Mouse (Mus musculus) adrenal gland, adult (tissue): Measurements from ENCODE around the gene Prr19.

ENCODE experiments used
- DNase-seq, 2 experiments: peaks; one replicate each; pipeline ENCODE4 v3.0.0; 2022 to 2023; ENCODE audit warnings: low spot score in 1 of 2; ENCODE audit not compliant: inconsistent age in 2 of 2

Prr19 gene

DNA sequence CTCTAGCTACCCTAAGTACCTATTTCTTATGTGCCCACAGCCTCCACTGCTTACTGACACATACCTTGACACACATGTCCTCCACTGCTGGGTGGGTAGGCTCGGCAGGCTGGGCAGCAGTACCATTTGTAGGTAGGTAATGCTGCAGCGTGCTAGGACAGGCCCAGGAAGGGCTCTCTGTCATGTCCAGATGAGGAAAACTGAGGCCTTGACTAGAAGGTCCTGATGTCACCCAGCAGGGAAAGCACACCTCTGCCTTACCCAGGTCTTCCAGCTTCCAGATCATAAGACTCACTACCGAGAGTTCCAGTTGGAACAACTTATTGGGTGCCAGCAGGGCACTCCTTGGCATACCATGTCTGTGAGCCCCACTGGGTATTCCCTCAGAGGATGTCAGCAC, 26.2 kb upstream of the Prr19 start:
- DNase-seq = peak in 1 of 2 experiments; percentile 29

DNA sequence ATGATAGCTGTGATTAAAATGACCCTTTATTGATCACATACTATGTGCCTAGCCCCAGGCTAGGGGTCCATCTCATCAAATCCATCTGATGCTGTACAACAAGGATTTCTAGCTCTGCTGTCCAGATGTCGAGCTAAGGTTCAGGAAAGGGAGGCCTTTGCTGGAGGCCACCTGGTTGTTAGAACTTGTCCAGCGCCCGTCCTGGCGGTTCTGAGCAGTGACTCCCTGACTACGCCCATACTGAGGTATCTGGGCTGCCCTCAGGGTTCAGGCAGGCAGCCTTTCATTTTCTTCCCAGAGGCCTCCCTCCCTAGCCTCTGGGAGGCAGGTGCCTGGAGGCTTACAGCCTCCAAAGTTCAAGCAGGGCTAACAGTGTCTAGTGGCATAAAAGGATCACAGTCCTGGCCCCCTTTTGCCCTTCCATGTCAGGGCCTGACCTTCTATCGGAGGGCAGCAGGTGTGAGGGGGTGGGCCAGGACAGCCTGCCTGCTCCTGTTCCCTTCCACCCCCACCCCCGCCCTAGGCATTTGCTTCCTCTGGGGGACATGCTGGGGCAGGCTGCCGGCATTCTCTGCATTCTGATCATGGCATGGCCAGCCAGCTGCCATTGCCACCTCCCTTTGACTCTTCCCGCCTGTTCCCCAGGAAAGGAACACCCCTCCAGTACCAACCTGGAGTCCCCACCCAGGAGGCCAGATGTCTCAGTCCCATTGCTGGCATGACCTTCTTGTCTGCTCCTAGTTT, 25.5 kb upstream of the Prr19 start:
- DNase-seq = peak in 1 of 2 experiments; percentile 27

DNA sequence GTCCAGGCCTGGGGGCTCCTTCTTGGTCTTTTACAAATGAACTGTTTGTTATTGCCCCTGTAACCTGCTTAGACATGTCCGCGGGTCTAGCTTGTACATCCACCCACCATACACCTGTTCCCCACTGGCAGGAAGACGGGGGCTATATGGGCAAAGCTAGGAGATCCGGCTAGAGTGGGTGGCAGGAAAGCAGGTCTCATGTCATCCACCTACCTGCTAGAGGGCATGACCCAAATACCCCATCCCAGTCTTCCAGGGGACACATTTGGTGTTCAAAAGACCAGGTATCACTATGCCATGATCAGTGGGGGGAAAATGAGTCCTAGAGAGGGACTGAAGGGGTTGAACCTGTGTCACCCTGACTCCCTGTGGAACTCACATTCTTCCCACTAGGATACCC, 23.8 kb upstream of the Prr19 start:
- no peak for DNase-seq

DNA sequence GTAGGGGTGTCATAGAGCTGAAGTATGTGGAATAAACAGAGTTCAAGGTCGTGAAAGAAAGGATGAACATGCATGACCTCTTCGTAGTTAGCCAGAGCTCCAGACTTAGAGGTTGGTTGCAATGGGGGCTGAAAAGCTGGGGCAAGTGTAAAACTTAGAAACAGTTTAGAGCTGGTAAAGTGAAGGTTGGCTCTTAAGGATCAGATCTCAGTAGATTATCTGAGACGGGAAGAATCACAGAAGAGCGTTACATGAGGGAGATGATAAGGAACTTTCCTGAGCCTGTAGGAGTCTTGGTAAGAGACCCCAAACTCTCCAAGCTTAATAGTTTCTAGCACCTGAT, 23.2 kb upstream of the Prr19 start:
- no peak for DNase-seq

DNA sequence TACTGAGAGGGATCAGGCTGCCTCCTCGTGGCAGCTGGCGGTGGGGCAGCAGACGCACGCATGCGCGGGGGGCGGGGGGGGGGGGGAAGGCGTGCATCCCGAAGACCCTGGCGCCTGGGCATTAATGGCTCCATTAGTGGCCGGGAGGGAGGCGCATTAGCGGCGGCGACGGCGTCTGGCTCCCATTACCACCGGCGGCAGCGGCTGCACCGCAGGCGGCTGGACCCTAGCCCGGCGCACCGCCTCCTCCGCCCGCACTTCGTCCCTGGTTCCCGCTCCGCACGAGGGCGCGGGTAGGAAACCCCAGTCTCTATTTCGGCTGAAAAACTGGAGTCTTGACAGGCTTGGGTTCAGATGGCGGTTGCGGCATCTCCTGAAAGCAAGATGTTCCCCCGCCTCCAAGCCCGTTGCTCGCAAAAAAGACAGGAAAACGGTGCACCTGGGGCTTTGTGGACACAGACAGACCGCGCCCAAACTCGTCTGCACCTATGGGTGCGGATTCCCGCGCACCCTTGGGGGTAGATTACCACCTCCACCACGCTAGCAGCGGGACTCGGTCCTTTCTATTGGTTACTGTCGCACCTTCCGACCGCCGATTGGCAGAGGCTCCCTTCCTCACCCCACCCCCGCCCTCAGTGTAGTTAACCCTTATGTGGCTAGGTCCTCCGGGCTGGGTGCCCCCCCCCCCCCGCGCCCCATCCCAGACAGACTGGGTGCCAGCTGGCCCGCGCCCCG, 22.7 kb upstream of the Prr19 start:
- DNase-seq = peak; percentile 88 to 95

DNA sequence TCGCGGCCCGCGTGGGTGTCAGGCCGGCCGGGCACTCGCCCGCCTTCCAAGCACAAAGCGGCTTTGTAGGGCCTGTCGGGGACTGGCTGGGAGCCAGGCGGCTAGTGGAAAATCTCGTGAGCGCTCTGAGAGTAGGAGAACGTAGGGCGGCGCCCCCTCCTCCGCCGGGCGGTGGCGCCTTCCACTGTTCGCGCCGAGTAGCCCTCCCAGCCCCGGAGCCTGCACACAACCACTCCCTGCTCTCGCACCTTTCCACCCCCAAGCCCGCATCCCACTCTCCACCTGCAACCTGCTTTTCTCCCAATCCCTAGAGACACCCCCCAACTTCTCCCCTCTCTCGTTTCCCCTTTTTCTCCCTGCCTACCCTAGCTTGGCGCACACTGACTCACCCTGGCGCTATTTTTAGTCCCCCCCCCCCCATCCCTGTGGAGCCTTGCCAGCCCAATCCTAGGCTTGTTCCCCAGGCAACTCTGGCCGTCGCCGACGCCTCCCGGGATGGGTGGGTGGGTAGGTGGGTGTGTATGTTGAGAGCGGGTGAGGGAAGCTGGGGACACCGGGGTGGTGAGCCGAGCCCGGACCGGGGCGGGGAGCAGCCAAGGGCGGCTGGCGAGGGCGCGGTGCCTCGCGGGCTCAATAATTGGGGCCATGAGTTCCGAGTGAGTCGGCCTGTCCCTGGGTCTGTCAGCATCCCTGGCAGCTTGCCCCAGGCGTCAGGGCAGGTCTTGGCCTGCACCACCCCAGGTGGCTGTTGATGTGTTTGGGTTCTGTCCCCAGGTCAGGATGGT, 21.9 kb upstream of the Prr19 start:
- DNase-seq = peak; percentile 91 to 96

DNA sequence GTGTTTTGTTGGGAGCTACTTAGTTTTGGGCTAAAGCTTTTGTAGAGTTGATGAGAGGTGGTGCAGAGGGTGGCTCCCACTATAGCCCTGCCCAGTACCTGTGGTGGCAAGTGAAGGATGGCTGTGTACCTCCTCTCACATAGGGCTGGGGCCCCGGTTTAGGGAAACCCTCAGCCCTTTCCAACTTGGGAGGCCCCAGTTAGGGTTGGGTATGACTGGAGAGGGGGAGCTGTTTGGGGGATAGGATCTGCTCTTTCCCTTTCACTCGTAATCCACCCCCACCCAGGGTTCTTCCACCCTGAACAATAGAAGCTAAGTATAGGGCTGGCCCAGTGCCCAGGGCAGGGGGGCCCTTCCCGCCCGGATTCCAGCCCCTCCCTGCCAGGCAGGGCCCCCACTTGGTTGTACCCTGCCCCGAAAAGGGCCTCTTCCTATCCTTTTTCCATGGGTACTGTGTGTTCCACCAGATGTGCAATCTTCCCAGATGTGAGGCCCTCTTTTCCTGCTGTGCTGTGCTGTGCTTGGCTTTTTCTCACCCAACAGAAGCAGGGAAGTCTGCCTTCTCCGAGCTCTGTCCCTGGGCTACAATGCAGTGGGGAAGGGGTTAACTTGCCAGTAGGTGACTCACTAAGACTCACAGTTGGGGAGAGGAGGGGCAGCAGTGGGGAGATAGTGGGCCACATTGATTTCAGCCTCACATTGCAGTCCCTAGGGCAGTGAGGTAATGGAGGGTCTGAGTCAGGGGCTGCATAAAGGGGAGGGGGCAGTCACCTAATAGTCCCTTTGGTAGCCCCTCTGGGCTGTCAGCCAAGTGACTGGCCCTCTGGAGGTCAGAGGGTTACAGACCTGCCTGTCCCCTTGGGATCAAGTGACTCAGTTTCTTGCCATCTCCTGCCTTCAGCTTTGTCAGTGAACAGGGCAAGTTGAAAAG, 21.1 kb upstream of the Prr19 start:
- peak; percentile 81 to 92 for DNase-seq

DNA sequence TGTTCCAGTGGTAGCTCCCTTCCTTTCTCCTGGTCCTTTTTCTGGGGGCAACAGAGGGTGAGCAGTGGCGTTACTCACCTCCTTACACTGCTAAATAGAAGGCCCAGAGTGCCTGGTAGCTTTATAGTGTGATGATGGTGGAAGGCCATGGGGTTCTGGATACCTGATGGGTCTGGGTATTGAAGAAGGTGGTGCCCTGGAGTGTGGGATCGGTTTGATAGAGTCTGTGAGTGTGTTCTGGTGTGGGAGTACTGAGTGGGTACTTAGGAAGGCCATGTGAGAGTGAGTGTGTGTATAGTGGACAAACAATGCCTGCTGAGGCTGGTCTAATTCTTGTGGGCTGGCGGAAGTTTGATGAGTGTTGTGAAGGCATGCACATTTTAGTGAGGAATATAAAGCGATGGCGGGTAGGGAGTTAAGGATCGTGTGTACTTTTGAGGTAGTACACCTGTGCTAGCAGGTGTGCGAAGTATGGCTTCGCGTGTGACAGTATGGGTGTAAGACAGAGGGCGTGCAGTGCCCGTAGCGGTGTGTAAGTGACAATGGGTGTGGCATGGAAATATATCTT, 20.0 kb upstream of the Prr19 start:
- DNase-seq = peak; percentile 32 to 71

DNA sequence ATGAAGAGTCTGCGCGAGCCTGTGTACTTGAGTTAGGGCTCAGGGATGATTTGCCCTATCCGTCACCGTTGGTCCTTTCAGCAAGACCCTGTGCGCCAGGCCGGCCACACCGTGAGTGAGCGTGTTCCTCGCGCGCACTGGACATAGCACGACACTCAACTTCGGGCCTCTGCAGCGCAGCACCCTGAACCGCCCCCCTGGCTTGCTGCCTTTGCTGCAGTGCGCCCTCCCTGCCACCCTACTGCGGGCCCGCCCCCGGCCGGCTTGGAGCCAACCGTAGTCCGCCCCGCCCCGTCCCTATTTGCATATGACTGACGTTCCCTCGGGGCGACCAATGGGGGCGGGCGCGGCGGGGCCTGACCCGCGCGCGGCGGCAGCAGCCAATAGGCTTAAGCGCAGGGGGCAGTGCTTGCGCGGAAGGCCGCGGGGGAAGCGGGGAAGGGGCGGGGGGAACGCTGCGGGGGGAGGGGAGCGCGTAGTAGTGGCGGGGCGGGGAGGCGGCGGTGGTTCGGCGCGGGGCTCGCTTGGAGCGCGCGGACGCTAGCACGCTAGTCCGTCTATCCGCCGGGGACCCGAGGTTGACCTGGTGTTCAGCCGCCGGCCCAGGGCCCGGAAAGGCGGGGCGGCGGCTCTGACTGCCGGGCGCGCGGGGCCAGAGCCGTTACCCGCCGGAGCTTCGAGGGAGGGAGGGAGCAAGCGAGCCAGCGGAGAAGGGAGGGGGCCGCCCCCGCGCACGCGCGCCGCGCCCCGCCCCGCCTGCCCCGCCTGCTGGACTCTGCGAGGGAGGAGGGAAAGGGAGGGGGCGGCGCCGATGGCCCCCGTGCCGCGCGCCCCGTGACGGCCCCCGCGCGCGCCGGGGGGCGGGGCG, 19.2 kb upstream of the Prr19 start:
- DNase-seq = peak; percentile 99 to 100

DNA sequence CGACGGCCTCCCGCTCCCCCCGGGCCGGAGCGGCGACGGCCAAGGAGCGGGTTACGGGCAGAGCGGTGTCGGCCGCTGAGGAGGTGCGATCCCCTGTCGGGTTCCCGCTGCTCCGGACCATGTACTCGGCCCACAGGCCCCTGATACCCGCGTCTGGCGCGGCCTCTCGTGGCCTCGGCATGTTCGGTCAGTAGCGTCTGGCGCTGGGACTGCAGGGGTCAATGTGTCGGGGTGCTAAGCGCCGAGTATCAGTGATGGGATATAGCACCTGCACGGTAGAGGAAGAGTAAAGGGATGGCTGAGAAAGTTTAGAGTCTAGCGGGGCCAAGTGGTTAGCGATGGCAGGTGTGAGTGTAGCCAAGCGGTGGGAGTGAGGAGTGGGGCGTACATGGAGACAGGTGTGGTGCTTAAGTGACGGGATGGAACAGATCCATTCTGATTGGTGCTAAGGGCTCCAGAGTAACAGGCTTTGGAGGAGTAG, 18.4 kb upstream of the Prr19 start:
- DNase-seq = peak; percentile 81 to 89

DNA sequence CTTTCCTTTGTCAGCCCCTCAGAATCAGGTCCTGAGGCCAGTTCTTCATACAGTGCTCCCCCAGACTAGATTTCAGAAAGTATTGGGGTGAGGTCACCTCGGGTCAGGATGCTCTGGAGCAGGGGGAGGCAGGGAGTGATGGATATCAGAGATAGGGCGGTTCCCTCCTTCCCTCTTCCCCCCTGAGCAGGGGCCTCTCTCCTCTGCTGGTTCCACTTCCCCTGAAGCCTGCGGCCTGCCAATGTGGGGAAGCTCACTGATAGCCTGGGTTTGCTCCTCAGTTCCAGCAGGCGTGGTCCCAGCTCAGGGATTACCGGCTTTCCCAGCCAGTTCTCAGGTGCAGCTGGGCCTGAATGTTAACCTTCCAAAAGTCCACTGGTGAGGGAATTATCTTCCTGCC, 17.6 kb upstream of the Prr19 start:
- DNase-seq = peak; percentile 45 to 69

DNA sequence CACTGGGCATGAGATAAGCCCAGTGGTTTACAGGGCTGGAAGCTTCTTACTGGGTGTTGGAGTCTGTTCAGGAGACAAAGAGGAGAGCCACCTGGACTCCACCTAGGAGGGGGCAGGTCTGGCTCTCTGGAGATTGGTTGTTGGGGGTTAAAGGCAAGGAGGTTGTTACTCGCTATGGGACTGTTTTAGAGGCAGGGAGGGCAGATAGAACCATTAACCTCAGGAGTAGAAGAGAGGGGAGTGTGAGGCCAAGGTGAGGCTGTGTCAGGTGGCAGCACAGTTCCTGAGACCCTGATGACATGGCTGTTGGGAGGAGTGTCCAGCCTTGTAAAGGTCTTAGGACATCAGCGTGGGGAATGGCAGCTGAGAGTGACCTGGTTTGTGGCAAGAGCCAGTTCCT, 17.0 kb upstream of the Prr19 start:
- no peak for DNase-seq

DNA sequence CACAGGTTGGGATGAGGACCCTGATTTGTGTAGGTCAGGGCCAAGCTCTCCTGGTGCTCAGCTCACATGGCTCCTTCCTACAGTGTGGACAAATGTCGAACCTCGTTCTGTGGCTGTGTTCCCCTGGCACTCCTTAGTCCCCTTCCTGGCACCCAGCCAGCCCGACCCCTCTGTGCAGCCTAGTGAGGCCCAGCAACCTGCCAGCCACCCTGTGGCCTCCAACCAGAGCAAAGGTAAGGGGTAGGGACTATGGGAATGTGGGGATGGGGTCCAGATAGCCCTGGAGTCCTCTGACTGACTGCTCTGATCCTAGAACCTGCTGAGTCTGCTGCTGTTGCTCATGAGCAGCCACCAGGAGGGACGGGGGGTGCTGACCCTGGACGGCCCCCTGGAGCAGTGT, 16.4 kb upstream of the Prr19 start:
- peak in 1 of 2 experiments; percentile 29 for DNase-seq

DNA sequence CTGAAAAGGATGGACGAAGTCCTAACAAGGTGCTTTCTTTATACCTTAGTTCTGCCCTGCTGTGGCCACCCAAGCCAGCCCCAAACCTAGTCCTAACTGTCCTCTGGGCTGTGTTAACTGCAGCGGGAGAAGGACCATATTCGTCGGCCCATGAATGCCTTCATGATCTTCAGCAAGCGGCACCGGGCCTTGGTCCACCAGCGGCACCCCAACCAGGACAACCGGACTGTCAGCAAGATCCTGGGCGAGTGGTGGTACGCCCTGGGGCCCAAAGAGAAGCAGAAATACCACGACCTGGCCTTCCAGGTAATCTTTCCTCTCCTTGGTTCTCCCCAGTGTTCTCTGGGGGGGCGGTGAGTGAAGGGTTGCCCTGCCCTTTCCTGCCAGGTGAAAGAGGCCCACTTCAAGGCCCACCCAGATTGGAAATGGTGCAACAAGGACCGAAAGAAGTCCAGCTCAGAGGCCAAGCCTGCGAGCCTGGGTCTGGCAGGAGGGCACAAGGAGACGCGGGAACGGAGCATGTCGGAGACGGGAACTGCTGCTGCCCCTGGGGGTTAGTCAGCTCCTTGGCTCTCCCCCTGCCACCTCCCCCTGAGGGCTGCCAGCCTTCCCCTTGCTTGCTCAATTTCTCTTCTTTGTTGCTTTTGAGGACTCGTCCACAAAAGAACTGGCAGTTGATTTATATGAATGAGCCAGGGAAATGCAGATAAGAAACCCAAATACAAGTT, 15.5 kb upstream of the Prr19 start:
- no peak for DNase-seq

DNA sequence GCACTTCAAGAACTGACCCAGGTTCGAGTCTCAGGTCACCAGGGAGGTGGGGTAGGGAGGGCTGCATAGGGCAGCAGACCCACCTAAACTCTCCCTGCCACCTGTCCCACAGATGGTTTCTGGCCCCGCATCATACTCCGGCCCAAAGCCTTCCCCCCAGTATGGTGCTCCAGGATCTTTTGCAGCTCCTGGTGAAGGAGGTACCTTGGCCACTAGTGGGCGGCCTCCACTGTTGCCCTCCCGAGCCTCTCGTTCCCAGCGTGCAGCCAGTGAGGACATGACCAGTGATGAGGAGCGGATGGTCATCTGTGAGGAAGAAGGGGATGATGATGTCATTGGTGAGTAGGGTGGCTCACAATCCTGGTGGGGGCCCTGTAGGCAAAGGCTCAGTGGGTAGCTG, 14.2 kb upstream of the Prr19 start:
- DNase-seq = no peak

DNA sequence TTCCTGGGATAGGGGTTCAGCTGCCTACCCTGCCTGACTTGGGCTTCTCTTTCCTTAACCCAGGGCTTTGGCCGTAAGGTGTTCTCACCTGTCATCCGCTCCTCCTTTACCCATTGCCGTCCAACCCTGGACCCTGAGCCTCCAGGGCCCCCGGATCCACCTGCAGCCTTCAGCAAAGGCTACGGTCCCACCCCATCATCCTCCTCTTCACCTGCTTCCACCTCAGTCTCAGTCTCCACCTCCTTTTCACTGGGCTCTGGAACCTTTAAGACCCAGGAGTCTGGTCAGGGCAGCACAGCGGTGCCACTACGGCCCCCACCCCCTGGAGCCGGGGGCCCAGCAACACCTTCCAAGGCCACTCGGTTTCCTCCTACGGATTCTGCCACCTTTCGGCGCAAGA, 13.2 kb upstream of the Prr19 start:
- no peak for DNase-seq

DNA sequence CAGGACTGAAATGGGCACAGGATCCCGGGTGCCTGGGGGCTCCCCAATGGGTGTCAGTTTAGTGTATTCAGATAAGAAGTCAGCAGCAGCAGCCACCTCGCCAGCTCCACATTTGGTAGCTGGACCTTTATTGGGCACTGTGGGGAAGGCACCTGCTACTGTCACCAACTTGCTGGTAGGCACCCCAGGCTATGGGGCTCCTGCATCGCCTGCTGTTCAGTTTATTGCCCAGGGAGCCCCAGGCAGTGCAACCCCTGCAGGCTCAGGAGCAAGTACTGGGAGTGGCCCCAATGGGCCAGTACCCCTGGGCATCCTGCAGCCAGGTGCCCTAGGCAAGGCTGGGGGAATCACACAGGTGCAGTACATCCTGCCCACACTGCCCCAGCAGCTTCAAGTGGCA, 12.5 kb upstream of the Prr19 start:
- no peak for DNase-seq

DNA sequence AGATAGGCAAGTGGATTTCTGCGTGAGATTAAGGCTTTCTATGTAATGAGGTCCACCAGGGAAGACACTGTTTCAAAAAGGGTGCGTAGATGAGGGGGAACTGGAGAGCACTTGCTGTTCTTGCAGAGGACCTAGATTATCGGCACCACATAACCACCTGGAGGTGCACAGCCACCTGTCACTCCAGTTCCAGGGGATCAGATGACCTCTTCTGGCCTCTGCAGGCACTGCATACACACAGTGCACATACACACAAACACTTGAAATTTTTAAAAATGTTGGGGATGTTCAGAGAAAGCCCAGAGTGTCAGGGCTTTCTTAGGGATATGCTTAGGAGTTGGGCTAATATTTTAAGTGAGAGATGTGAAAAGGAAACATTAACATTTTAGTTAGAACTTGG, 11.3 kb upstream of the Prr19 start:
- DNase-seq = no peak

DNA sequence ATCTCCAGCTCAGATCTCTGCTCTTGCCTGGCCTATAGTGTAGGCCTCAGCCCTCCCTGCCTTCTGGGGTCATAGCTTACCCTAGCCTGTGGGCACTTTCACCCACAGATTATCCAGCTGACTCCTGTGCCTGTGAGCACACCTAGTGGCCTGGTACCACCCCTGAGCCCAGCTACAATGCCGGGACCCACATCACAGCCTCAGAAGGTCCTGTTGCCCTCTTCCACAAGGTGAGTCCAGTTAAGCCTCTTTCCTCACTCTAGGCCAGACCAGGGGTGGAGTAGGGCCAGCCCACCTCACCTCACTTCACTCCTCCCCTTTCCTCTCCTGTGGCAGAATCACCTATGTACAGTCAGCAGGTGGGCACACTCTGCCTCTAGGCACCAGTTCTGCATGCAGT, 10.7 kb upstream of the Prr19 start:
- DNase-seq = no peak
